Mouse (Mus musculus): ENCODE measurements at regions not wholly inside any gene's neighbourhood (a gene's known extent, or its start where the extent isn't known, plus 50 kb on each side); places are given as distances from the start of the nearest gene placed in this dataset.
A peak's percentile ranks its signal among the peaks of the same experiment; 100 is the strongest.
"Not testable (repeated sequence)": the region's sequence is repeated elsewhere in the genome, so short reads cannot be mapped to it uniquely, and the experiment has no call there.

DNA sequence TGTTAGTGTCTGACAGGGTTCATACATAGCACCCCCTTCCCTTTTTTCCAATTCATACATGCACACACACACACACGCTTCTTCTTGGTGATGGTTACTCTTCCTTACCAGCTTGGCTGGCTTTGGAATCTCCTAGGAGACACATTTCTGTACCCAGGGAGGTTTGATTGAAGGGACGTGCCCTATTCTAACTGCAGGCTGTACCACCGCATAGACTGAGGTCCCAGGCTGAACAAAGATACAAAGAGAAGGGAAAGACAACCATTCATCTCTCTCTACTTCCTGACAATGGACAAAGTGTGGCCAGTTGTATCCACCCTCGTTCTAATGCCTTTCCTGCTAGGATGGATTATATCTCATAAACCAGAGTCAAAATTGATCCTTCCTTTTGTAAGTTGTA is 100.0 kb downstream of the Raet1d start:
- DNase-seq = not testable (repeated sequence)

DNA sequence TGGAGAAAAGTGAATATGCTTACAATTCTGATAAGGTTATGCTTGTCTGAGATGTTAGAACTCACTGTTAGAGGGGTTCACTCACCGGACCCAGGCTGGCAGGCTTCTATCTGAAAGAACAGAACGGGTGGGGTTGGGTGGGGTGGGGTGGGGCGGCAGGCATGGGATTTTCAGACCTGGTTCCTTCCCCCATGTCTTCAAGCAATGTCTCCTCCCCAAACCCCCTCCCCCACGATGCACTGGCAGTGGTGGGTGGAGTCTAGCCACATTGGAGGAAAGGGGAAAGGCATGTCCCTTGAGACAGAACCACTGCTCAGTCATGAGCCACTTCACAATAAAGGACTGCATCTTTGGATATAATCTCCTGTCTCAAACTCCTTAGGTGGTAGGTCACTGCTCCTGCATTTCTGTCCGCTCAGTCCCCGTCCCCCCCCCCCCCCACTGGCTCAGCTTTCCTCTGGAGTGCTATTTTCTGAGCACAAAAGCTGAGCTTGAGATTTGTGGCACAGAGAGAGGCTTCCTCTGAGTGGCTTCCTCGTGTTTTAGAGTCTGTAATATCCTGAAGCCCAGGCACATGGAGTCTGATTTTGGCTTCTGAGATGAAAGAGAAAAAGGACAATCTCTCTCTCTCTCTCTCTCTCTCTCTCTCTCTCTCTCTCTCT is 100.6 kb downstream of the Raet1d start:
- not testable (repeated sequence) for DNase-seq

DNA sequence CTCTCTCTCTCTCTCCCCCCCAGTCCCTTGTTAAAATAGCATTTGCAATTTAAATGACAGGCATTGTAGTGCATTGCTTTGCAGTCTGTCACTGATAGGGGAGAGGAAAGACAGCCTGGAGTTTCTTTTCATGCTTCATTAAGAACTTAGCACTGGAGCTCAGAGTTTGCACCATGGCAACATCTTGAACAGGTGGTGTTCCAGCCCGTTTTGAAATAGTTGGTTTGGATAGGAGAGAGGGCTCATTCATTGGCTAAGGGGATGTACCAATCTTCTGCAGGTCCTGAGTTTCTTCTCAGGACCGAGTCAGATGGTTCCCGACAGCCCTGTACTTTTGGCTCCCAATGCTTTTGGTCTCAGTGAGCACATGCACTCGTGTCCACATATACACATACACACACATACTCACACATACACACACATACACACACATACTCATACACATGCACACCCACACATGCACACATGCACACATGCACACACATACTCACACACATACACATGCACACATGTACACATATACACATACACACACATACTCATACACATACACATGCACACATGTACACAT is 101.2 kb downstream of the Raet1d start:
- not testable (repeated sequence) for DNase-seq

DNA sequence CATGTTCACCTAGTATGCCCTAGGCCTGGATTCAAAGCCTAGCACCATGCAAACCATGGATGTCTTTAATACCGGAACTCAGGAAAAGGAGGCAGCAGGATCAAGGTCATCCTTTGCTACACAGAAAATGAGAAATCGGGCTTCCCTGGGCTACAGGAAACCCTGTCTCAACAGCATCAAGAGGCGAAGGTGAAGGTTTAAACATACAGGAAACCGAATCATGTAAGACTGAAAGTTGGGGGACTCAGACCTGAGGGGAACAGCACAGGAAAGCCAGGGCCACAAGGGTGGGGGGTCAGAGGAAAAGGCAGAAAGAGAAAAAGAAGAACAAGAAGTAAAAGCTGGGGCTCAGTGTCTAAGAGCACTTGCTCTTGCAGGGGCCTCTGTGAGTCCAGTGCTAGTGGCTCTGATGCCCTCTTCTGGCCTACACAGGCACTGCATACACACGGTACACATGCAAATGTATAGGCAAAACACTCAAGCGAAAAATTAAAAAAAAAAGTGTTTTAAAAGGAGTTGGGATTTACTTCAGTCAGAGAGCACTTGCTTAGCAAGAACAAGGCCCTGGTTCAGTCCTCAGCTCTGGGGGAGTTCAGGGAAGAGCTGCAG is 111.5 kb downstream of the Raet1d start:
- peak; percentile 6 for DNase-seq

DNA sequence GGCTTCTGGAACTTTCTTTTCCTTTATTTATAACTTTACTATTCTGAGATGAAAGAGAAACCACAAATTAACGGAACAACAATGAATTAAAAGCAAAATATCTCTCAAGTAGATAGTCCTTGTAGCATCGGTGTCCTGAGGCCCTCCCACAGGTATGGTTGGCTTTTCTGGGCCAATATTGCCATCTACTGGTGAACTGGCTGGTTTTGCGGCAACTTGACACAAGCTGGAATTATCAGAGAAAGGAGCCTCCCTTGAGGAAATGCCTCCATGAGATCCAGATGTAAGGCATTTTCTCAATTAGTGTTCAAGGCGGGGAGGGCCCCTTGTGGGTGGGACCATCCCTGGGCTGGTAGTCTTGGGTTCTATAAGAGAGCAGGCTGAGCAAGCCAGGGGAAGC is 119.5 kb downstream of the Raet1d start:
- peak; percentile 28 for DNase-seq

DNA sequence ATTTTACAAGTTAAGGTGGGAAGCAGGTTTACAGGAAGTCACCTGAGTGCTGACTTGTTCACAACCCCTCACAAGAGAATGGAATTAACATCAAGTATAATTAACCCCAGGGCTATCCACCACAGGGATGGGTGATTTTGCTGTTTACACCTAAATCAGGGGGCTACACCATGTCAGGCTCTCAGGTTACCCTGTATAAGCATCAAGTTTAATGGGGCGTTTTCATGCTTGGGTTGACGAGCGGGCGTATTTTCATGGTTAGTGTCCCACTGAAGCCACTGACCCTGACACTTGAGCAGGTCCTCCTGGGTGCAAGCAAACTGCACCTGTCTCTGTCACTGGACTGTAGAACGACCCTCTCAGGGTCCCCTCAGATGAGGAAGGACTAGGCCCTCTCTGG is 126.7 kb downstream of the Raet1d start:
- DNase-seq = not testable (repeated sequence)

DNA sequence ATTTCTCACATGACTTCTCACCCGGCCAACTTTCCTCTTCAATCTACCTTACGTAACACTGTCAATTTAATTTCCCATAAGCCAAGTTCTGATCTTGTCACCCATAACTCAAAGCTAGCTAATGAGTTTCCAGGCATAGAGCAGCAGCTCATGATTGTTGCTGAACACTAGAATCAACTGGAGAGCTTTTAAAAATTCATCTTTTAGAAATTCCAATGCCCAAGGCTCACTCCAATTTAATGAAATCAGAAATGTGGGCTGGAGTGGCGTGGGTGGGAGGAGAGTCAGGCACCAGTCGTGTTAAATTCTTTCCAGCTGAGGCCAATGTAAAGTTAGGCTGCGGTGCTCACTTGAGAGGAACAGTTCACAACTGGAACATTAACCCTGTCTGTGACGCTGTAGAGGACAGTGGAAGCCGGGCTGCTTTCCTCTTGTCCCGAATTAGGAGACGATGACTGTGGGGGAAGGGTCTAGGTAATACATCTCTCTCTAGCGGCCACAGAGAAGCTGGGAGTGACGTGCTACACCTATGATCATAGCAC is 131.5 kb downstream of the Raet1d start:
- not testable (repeated sequence) for DNase-seq

DNA sequence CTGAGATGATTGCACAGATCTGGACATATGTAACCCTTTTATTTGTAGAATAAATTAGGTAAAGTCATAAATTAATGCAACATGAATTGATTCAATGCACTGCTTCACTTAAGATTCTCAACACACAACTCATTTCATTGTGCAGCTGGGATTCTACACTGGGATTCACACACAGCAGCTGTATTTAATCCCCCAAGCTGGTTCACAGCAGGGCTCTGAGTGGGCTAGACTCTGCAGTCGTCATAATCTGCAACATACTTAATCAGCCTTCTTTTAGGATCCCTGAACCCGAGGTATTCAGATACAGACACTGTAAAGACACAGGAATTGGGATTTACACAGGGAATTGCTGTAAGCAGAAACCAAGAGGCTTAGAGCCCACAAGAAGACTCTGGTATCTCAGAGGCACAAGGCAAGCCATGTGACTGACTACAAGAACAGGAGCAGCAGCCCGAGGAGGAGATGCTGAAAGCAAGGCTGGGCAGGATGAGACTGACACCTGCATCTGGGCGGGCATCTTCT is 135.7 kb downstream of the Raet1d start:
- no peak for DNase-seq

All from thymus, postnatal 14 days (tissue).